Mouse (Mus musculus) liver, embryonic 14.5 days (tissue): ENCODE data around the gene Marveld1. TPM values are rescaled to one million over a fixed set of nuclear protein-coding genes. Genes with fewer than 3 reads are reported as not detected.
A peak's percentile ranks its signal among the peaks of the same experiment; 100 is the strongest.

Experiments
- ATAC-seq: fragments of 200-750 bp; cut with Nextera tagmentation; 2 replicates; pipeline ENCODE4 v1.8.0; 2017; ENCODE audit warnings: moderate number of reproducible peaks, mild to moderate bottlenecking, moderate library complexity; ENCODE audit not compliant: insufficient read depth
- DNase-seq, 3 experiments: peaks; one replicate each; pipeline ENCODE4 v3.0.0-alpha.2; 2012 to 2013; ENCODE audit warnings: low read depth in 3 of 3, low spot score in 3 of 3
- H3K27ac ChIP-seq: fragments of 300-500 bp; sonication (generic); 2 replicates; pipeline ENCODE4 v1.5.1; 2014; ENCODE audit warnings: moderate library complexity, mild to moderate bottlenecking, control low read depth, inconsistent platforms
- H3K27me3 ChIP-seq: fragments of 300-500 bp; sonication (generic); 2 replicates; pipeline ENCODE4 v1.6.1; 2014; ENCODE audit warnings: mild to moderate bottlenecking, low read length, moderate library complexity; ENCODE audit not compliant: control insufficient read depth, insufficient read depth
- H3K36me3 ChIP-seq: fragments of 300-500 bp; sonication (generic); replicated peaks from 2 replicates; pipeline ENCODE4 v1.6.1; 2014; ENCODE audit warnings: low read depth; ENCODE audit not compliant: control insufficient read depth, insufficient read depth
- H3K4me1 ChIP-seq, 2 experiments: fragments of 200-500 bp in 1 of 2; fragments of 300-500 bp in 1 of 2; sonication (generic) in 1 of 2; replicated peaks; 2 replicates each; pipeline ENCODE4 v1.6.1; 2012 to 2014; ENCODE audit warnings: antibody characterized with exemption in 1 of 2, inconsistent platforms in 1 of 2, low read length in 1 of 2; ENCODE audit not compliant: control insufficient read depth in 2 of 2, insufficient read depth in 2 of 2
- H3K4me2 ChIP-seq: fragments of 300-500 bp; sonication (generic); 2 replicates; pipeline ENCODE4 v1.6.1; 2014; ENCODE audit warnings: low read depth, mild to moderate bottlenecking, control low read depth, moderate library complexity
- H3K4me3 ChIP-seq, 2 experiments: fragments of 200-500 bp in 1 of 2; fragments of 300-500 bp in 1 of 2; sonication (generic) in 1 of 2; 2 replicates each; pipeline ENCODE4 v1.5.1; 2012 to 2014; ENCODE audit warnings: low read depth in 2 of 2, low read length in 2 of 2, mild to moderate bottlenecking in 2 of 2, control low read depth in 1 of 2, inconsistent platforms in 1 of 2, moderate library complexity in 1 of 2; ENCODE audit not compliant: insufficient read depth in 1 of 2
- H3K9ac ChIP-seq: fragments of 300-500 bp; sonication (generic); replicated peaks from 2 replicates; pipeline ENCODE4 v1.6.1; 2014; ENCODE audit warnings: mild to moderate bottlenecking, control low read depth, moderate library complexity
- H3K9me3 ChIP-seq: fragments of 300-500 bp; sonication (generic); 2 replicates; pipeline ENCODE4 v1.6.1; 2016; ENCODE audit warnings: low read length, mixed read lengths; ENCODE audit not compliant: control insufficient read depth
- CTCF ChIP-seq: IDR thresholded peaks from 2 replicates; pipeline ENCODE4 v1.5.1; 2016; ENCODE audit warnings: antibody characterized with exemption, low read depth, control low read depth
- EP300 ChIP-seq: IDR thresholded peaks from 2 replicates; pipeline ENCODE4 v1.6.1; 2016; ENCODE audit warnings: antibody characterized with exemption, low read depth
- WGBS: fragments of 180-500 bp; shearing (Covaris S2); extraction: QIAGEN DNeasy Blood & Tissue Kit; methylation state at CpG from one replicate; pipeline ENCODE4 v1.1.7; 2014; ENCODE audit not compliant: insufficient replicate concordance; 5-methylcytosine and 5-hydroxymethylcytosine counted together
- polyA plus RNA-seq, 2 experiments: library from polyadenylated mRNA; depleted of rRNA in 1 of 2; stranded (reverse) in 1 of 2; unstranded in 1 of 2; fragments of >200 nt; fragmentation: Nextera tagmentation in 1 of 2; extraction: Ambion mirVana in 1 of 2; gene quantifications; 2 replicates each; pipeline versions ENCODE4 v1.2.1 to v1.2.3; 2012 to 2014

The Marveld1 gene
- polyA plus RNA-seq, 2 experiments, result 1.6 to 7.6 TPM

- Histone ChIP-seq H3K4me3 (peak overlapping the region; percentile 54 to 65), H3K9me3 (no peaks in the 10 kb centered on the region), H3K36me3 (no peaks in the 10 kb centered on the region), H3K27me3 (peaks cover 28% of the 10 kb centered on the region), H3K4me2 (peak overlapping the region; percentile 71), H3K9ac (peak overlapping the region; percentile 39), H3K4me1 (peaks cover 7 to 15% of the 10 kb centered on the region in 2 experiments), H3K27ac (no peak overlapping the region)
- ATAC-seq (peak; percentile 36), DNase-seq (no peak)
- TF ChIP-seq CTCF (no peak), EP300 (no peak)
- WGBS, result 3% methylated on average over 53 of the region's 63 CpGs
Observed at GRCm38 (mm10) chr19:42147769-42148568, 769 bp downstream of the Marveld1 start.

DNA sequence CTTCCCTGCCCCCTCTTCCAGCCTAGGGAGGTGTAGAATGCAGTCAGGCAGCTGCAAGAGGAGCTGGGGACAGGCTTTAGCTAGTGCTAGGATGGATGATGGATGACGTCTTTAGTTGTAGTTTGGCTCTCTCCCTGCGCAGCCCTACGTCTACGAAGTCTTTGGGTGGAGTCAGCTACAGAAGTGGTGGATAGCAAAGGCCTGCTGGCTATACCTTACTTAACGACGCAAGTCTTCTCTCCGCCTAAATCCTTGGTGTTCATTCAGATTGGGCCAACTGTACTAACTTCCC is 1.3 kb downstream of the Marveld1 start:
- Histone ChIP-seq H3K4me2 (peak overlapping the region; percentile 71), H3K9ac (no peak overlapping the region; the same call in 1 of the 2 replicates), H3K27me3 (peaks cover 28% of the 10 kb centered on the region), H3K4me1 (peaks cover 7 to 15% of the 10 kb centered on the region in 2 experiments), H3K4me3 (peak overlapping the region; percentile 54 to 65), H3K36me3 (no peaks in the 10 kb centered on the region), H3K9me3 (no peaks in the 10 kb centered on the region), H3K27ac (no peak overlapping the region)
- TF ChIP-seq EP300, result no peak
- no peak for TF ChIP-seq CTCF
- no peak for ATAC-seq
- 45% methylated on average over 7 of the region's 7 CpGs for WGBS
- no peak for DNase-seq

DNA sequence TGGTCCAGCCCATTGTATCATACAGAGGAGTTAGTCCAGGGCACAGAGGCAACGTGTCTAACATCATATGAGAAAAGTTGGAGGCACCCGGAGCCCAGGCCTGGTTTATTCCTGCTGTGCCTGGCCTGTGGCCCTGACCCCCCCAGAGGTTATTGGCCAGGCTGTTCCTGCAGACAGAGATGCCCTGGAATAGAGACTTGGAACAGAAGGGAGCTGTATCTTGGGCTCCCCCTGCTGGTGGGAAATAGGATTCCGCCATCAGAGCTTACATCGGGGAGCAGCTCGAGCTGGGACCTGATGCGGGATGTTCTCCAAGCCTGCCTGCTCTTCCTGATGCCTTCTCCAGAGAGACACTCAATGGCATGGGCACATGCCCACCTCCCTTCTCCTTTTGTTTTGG is 4.8 kb downstream of the Marveld1 start:
- H3K36me3 ChIP-seq, result no peaks in the 10 kb centered on the region
- H3K9ac ChIP-seq, result no peak overlapping the region
- no peaks in the 10 kb centered on the region for H3K9me3 ChIP-seq
- DNase-seq (peak in 2 of 3 experiments; percentile 51 to 54), ATAC-seq (no peak)
- H3K27ac ChIP-seq, result no peak overlapping the region
- TF ChIP-seq CTCF, result peak; percentile 94
- TF ChIP-seq EP300, result no peak
- WGBS, result 6% methylated on average over 6 of the region's 6 CpGs
- no peak overlapping the region for H3K4me2 ChIP-seq
- H3K27me3 ChIP-seq, result peaks cover 22% of the 10 kb centered on the region
- no peak overlapping the region for H3K4me3 ChIP-seq
- H3K4me1 ChIP-seq, result peaks cover 4 to 8% of the 10 kb centered on the region in 2 experiments

DNA sequence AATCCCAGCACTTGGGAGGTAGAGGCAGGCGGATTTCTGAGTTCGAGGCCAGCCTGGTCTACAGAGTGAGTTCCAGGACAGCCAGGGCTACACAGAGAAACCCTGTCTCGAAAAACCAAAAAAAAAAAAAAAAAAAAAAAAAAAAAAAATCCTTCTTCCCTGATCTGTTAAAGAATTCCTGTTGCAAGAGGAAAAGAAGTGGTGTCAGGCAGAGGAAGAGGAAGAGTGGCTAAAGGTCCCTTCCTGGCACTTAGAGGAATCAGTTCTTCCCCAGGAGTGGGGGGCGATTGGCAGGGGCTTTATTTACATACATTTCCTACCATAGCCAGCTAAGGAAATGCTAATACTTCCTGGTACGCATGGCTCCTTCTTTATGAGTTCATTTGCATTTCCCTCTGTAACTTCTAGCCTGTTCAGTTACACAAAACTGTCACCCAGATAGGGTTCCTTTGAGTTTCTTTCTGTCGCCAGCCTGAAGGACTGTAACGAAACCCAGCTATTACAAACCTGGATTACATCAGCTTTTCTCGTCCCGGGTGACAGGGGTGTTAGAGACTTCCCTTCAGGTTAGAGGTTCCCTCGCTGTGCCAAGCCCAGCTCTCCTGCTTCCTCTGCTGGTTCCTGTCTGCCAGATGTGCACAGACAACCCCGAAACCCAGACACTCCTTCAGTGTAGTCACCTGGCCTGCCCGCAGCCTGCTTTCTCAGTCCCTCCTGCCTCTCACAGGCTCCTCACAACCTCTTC is 10.5 kb downstream of the Marveld1 start:
- ATAC-seq, result no peak
- DNase-seq, result no peak
- Histone ChIP-seq H3K27ac (no peak overlapping the region), H3K4me1 (peaks cover 8 to 18% of the 10 kb centered on the region in 2 experiments; a peak in 3 of 4 replicates), H3K9me3 (no peaks in the 10 kb centered on the region), H3K27me3 (no peaks in the 10 kb centered on the region), H3K36me3 (no peaks in the 10 kb centered on the region), H3K9ac (no peak overlapping the region), H3K4me3 (no peak overlapping the region), H3K4me2 (no peak overlapping the region)
- TF ChIP-seq EP300 (no peak), CTCF (no peak)
- 28% methylated on average over 12 of the region's 12 CpGs for WGBS
